Mouse (Mus musculus) kidney, embryonic 14.5 days (tissue): ENCODE measurements around the gene Syt2. TPM values are rescaled to one million over a fixed set of nuclear protein-coding genes. Genes with fewer than 3 reads are reported as not detected.

Source experiments
- ATAC-seq: fragments of 200-750 bp; cut with Nextera tagmentation; 2 replicates; pipeline ENCODE4 v1.8.0; 2017; ENCODE audit warnings: moderate number of reproducible peaks, mild to moderate bottlenecking, moderate TSS enrichment, moderate library complexity; ENCODE audit not compliant: low FRiP score, low TSS enrichment
- H3K27ac ChIP-seq: fragments of 300-500 bp; sonication (generic); 2 replicates; pipeline ENCODE4 v1.5.1; 2014; ENCODE audit warnings: low read depth, mild to moderate bottlenecking, low read length, moderate library complexity, mixed read lengths
- H3K27me3 ChIP-seq: fragments of 300-500 bp; sonication (generic); 2 replicates; pipeline ENCODE4 v1.6.1; 2014; ENCODE audit warnings: mild to moderate bottlenecking, low read length; ENCODE audit not compliant: control insufficient read depth, insufficient read depth
- H3K36me3 ChIP-seq: fragments of 300-500 bp; sonication (generic); 2 replicates; pipeline ENCODE4 v1.6.1; 2014; ENCODE audit warnings: low read length, mixed read lengths; ENCODE audit not compliant: control insufficient read depth, insufficient read depth
- H3K4me1 ChIP-seq: fragments of 300-500 bp; sonication (generic); 2 replicates; pipeline ENCODE4 v1.6.1; 2014; ENCODE audit warnings: low read length, mixed read lengths; ENCODE audit not compliant: control insufficient read depth, insufficient read depth
- H3K4me2 ChIP-seq: fragments of 300-500 bp; sonication (generic); replicated peaks from 2 replicates; pipeline ENCODE4 v1.6.1; 2014; ENCODE audit warnings: low read depth, mild to moderate bottlenecking, low read length
- H3K4me3 ChIP-seq: fragments of 300-500 bp; sonication (generic); 2 replicates; pipeline ENCODE4 v1.5.1; 2014; ENCODE audit warnings: mild to moderate bottlenecking, low read length
- H3K9ac ChIP-seq: fragments of 300-500 bp; sonication (generic); 2 replicates; pipeline ENCODE4 v1.6.1; 2014; ENCODE audit warnings: low read depth, mild to moderate bottlenecking, low read length, moderate library complexity
- H3K9me3 ChIP-seq: fragments of 300-500 bp; sonication (generic); 2 replicates; pipeline ENCODE4 v1.6.1; 2016; ENCODE audit warnings: low read length; ENCODE audit not compliant: control insufficient read depth
- WGBS: fragments of 180-500 bp; shearing (Covaris S2); extraction: QIAGEN DNeasy Blood & Tissue Kit; methylation state at CpG from one replicate; pipeline ENCODE4 v1.1.7; 2014; 5-methylcytosine and 5-hydroxymethylcytosine counted together
- polyA plus RNA-seq: library from polyadenylated mRNA; unstranded; fragments of >200 nt; fragmentation: Nextera tagmentation; extraction: Ambion mirVana; gene quantifications from 2 replicates; pipeline ENCODE4 v1.2.1, GENCODE M21; 2014

Syt2 gene
- polyA plus RNA-seq, 1 experiment from 2014 or later, result 1.2 TPM

- no peaks in the 10 kb centered on the region for H3K36me3 ChIP-seq
- no peak overlapping the region for H3K9ac ChIP-seq
- no peak overlapping the region for H3K4me2 ChIP-seq
- no peak overlapping the region for H3K4me3 ChIP-seq
- 93% methylated on average over 1 of the region's 1 CpGs for WGBS
- no peaks in the 10 kb centered on the region for H3K27me3 ChIP-seq
- no peaks in the 10 kb centered on the region for H3K9me3 ChIP-seq
- no peak overlapping the region for H3K27ac ChIP-seq
- 0 out of 2 replicates have a peak, but pooled peaks cover 3% of the 10 kb centered on the region for H3K4me1 ChIP-seq
- ATAC-seq, result no peak
Observed at GRCm38 (mm10) chr1:134784911-134785310, 138.4 kb downstream of the Syt2 start.

GRCm38 (mm10) chr1:134788096-134788495, 141.6 kb downstream of the Syt2 start:
- Histone ChIP-seq H3K4me1 (no peaks in the 10 kb centered on the region), H3K27me3 (no peaks in the 10 kb centered on the region), H3K4me2 (no peak overlapping the region), H3K27ac (no peak overlapping the region), H3K36me3 (no peaks in the 10 kb centered on the region), H3K4me3 (no peak overlapping the region), H3K9me3 (no peaks in the 10 kb centered on the region), H3K9ac (no peak overlapping the region)
- 57% methylated on average over 7 of the region's 7 CpGs for WGBS
- ATAC-seq, result no peak

- H3K27me3 ChIP-seq, result no peaks in the 10 kb centered on the region
Observed at GRCm38 (mm10) chr1:134790716-134791439, 144.4 kb downstream of the Syt2 start.

GRCm38 (mm10) chr1:134791456-134791855, 145.0 kb downstream of the Syt2 start:
- no peaks in the 10 kb centered on the region for H3K4me1 ChIP-seq
- no peaks in the 10 kb centered on the region for H3K27me3 ChIP-seq
- ATAC-seq, result peak; percentile 64; the same call in 1 of the 2 replicates

More at GRCm38 (mm10) chr1:134790716-134791439, 144.4 kb downstream of the Syt2 start:
- H3K9ac ChIP-seq, result no peak overlapping the region
- H3K9me3 ChIP-seq, result no peaks in the 10 kb centered on the region
- no peak overlapping the region for H3K27ac ChIP-seq
- no peak overlapping the region for H3K4me3 ChIP-seq
- 80% methylated on average over 2 of the region's 2 CpGs for WGBS
- no peaks in the 10 kb centered on the region for H3K36me3 ChIP-seq
- ATAC-seq, result no peak
- no peak overlapping the region for H3K4me2 ChIP-seq
- H3K4me1 ChIP-seq, result no peaks in the 10 kb centered on the region

GRCm38 (mm10) chr1:134796076-134796475, 149.6 kb downstream of the Syt2 start:
- Histone ChIP-seq H3K27me3 (no peaks in the 10 kb centered on the region), H3K4me3 (no peak overlapping the region), H3K27ac (no peak overlapping the region), H3K9me3 (no peaks in the 10 kb centered on the region), H3K9ac (no peak overlapping the region), H3K36me3 (0 out of 2 replicates have a peak, but pooled peaks cover 3% of the 10 kb centered on the region), H3K4me2 (no peak overlapping the region), H3K4me1 (peaks cover 5% of the 10 kb centered on the region; the same call in 1 of the 2 replicates)
- WGBS, result 100% methylated on average over 1 of the region's 1 CpGs
- no peak for ATAC-seq

More at GRCm38 (mm10) chr1:134791456-134791855, 145.0 kb downstream of the Syt2 start:
- H3K36me3 ChIP-seq, result no peaks in the 10 kb centered on the region
- no peak overlapping the region for H3K4me3 ChIP-seq
- no peak overlapping the region for H3K27ac ChIP-seq
- no peaks in the 10 kb centered on the region for H3K9me3 ChIP-seq
- no peak overlapping the region for H3K9ac ChIP-seq
- no peak overlapping the region for H3K4me2 ChIP-seq

- ATAC-seq, result no peak
- Histone ChIP-seq H3K36me3 (0 out of 2 replicates have a peak, but pooled peaks cover 3% of the 10 kb centered on the region), H3K9ac (no peak overlapping the region), H3K4me1 (peaks cover 10% of the 10 kb centered on the region; the same call in 1 of the 2 replicates), H3K4me3 (no peak overlapping the region), H3K9me3 (no peaks in the 10 kb centered on the region), H3K4me2 (no peak overlapping the region), H3K27ac (no peak overlapping the region), H3K27me3 (no peaks in the 10 kb centered on the region)
- WGBS, result 72% methylated on average over 3 of the region's 3 CpGs
Observed at GRCm38 (mm10) chr1:134796536-134796935, 150.1 kb downstream of the Syt2 start.

- WGBS, result 88% methylated on average over 7 of the region's 7 CpGs
- Histone ChIP-seq H3K36me3 (0 out of 2 replicates have a peak, but pooled peaks cover 3% of the 10 kb centered on the region), H3K4me3 (no peak overlapping the region), H3K4me1 (peaks cover 28% of the 10 kb centered on the region), H3K9me3 (no peaks in the 10 kb centered on the region), H3K9ac (no peak overlapping the region), H3K27ac (no peak overlapping the region), H3K4me2 (no peak overlapping the region; the same call in 1 of the 2 replicates), H3K27me3 (no peaks in the 10 kb centered on the region)
- ATAC-seq, result no peak
Observed at GRCm38 (mm10) chr1:134801758-134802157, 155.3 kb downstream of the Syt2 start.

GRCm38 (mm10) chr1:134803286-134804117, 157.0 kb downstream of the Syt2 start:
- H3K9me3 ChIP-seq, result no peaks in the 10 kb centered on the region
- no peak for ATAC-seq
- 58% methylated on average over 16 of the region's 16 CpGs for WGBS

More at GRCm38 (mm10) chr1:134803286-134804117, 157.0 kb downstream of the Syt2 start:
- peaks cover 37% of the 10 kb centered on the region for H3K4me1 ChIP-seq
- peak overlapping the region; percentile 23 for H3K4me2 ChIP-seq
- H3K36me3 ChIP-seq, result 0 out of 2 replicates have a peak, but pooled peaks cover 3% of the 10 kb centered on the region
- H3K27ac ChIP-seq, result peak overlapping the region; percentile 73; the same call in 1 of the 2 replicates
- peak overlapping the region; percentile 31; the same call in 1 of the 2 replicates for H3K9ac ChIP-seq
- H3K4me3 ChIP-seq, result peak overlapping the region; percentile 13; the same call in 1 of the 2 replicates
- H3K27me3 ChIP-seq, result no peaks in the 10 kb centered on the region
